Mouse (Mus musculus) cerebellum, adult 2 months (tissue): ENCODE measurements around the gene Zfhx3. TPM values are rescaled to one million over a fixed set of nuclear protein-coding genes. Genes with fewer than 3 reads are reported as not detected.

ENCODE experiments used
- DNase-seq, 2 experiments: peaks; one replicate each; pipeline ENCODE4 v3.0.0; 2021
- H3K27ac ChIP-seq: fragments of 200-500 bp; 2 replicates; pipeline ENCODE4 v1.5.1; 2012; ENCODE audit warnings: low read length, control low read depth, inconsistent platforms; ENCODE audit not compliant: insufficient read depth
- H3K27me3 ChIP-seq: fragments of 200-500 bp; 2 replicates; pipeline ENCODE4 v1.6.1; 2012; ENCODE audit warnings: inconsistent platforms, mild to moderate bottlenecking, low read length, moderate library complexity; ENCODE audit not compliant: control insufficient read depth, insufficient read depth
- H3K4me1 ChIP-seq: fragments of 200-500 bp; 2 replicates; pipeline ENCODE4 v1.6.1; 2011; ENCODE audit warnings: low read length; ENCODE audit not compliant: control insufficient read depth, insufficient read depth
- H3K4me3 ChIP-seq: fragments of 200-500 bp; replicated peaks from 2 replicates; pipeline ENCODE3; 2011; ENCODE audit warnings: mild to moderate bottlenecking, low read depth, low read length, control low read depth; ENCODE audit not compliant: insufficient read depth
- CTCF ChIP-seq: fragments of 200-500 bp; IDR thresholded peaks from 2 replicates; pipeline ENCODE4 v1.5.1; 2011; ENCODE audit warnings: low read depth, mild to moderate bottlenecking, control low read depth, low read length, moderate library complexity, borderline replicate concordance; ENCODE audit not compliant: insufficient read depth
- POLR2A ChIP-seq: fragments of 200-500 bp; IDR thresholded peaks from 2 replicates; pipeline ENCODE4 v1.6.1; 2011; ENCODE audit warnings: low read length, control low read depth, borderline replicate concordance; ENCODE audit not compliant: insufficient read depth
- WGBS: fragments of 180-500 bp; shearing (Covaris S2); methylation state at CpG from one replicate; pipeline ENCODE4 v1.1.7; 2018; 5-methylcytosine and 5-hydroxymethylcytosine counted together
- polyA plus RNA-seq: library from polyadenylated mRNA; depleted of rRNA; stranded (reverse); fragments of >200 nt; gene quantifications from 2 replicates; pipeline ENCODE4 v1.2.3, GENCODE M21; 2012

Gene Zfhx3
- polyA plus RNA-seq, 1 experiment = 3.3 TPM

DNA sequence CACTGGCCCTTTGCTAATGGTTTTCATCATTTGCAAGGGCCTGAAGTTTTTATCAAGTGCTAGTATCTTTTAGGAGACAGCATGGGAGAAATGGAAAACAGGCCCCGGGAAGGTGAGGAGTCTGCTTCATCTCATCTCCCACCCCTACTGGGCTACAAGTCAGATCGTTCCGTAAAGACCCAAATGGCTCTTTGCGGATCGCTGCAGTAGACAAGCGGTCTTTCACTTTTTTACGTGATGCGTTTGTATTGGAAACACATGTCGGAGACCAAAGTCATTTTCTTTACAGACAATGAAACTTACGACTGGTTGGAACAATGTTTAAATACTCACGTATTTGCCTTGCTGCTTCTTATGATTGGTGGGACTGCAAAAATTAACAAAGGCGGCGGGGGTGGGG is 32.0 kb downstream of the Zfhx3 start:
- no peak for TF ChIP-seq POLR2A
- WGBS = 83% methylated on average over 13 of the region's 13 CpGs
- H3K27ac ChIP-seq = no peak overlapping the region
- DNase-seq = no peak
- H3K4me3 ChIP-seq = no peak overlapping the region
- H3K27me3 ChIP-seq = no peaks in the 10 kb centered on the region
- H3K4me1 ChIP-seq = no peaks in the 10 kb centered on the region

GRCm38 (mm10) chr8:107978247-107978646 is 35.8 kb downstream of the Zfhx3 start:
- Histone ChIP-seq H3K27me3 (no peaks in the 10 kb centered on the region), H3K4me3 (no peak overlapping the region), H3K4me1 (no peaks in the 10 kb centered on the region), H3K27ac (no peak overlapping the region)
- no peak for TF ChIP-seq POLR2A
- no peak for TF ChIP-seq CTCF
- no peak for DNase-seq
- 97% methylated on average over 1 of the region's 1 CpGs for WGBS

DNA sequence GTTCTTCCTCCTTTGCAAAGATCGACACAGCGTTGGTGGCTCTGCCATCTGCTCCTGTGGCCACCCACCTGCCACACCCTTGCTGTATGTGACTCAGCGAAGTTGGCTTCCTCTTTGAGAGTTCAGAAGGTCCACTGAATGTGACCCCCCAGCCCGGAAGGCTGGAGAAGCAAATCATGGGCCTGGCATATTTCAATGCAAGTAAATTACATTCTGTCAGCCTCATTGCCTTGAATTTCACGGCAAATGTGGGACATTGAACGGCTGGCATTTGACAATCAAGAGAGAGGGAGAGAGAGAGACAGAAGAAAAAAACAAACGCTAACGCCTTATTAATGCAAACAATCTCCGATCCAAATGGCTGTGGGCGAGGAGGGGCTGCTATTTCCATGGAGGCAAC is 38.2 kb downstream of the Zfhx3 start:
- no peak for TF ChIP-seq POLR2A
- no peak for TF ChIP-seq CTCF
- H3K27ac ChIP-seq = no peak overlapping the region

DNA sequence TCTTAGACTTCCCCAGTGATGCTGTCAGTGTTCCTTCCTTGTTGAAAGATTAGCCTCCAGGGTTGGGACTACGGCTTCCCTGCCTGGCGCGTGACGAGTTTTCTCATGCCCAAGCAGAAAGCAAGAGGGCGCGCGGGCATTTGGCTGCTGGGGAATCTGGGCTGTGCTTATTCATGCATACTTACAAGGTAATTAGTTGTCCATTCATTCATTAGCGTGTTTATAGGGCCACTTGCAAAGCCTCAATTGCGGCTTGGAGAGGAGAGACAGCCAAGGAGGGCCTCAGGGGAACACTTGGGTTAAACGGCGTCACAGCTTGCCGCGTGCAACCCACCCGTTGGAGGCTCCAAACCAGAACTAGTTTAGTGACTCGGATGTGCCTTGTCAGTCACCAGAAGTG is 44.2 kb downstream of the Zfhx3 start:
- Histone ChIP-seq H3K27ac (no peak overlapping the region), H3K4me3 (no peak overlapping the region), H3K4me1 (no peaks in the 10 kb centered on the region), H3K27me3 (no peaks in the 10 kb centered on the region; the same call in 1 of the 2 replicates)
- WGBS = 6% methylated on average over 15 of the region's 15 CpGs
- peak; percentile 22 to 23 for DNase-seq
- TF ChIP-seq POLR2A (no peak), CTCF (no peak)

More for the DNA sequence above, 38.2 kb downstream of the Zfhx3 start:
- DNase-seq = peak; percentile 29 to 41
- WGBS = 9% methylated on average over 10 of the region's 10 CpGs
- no peaks in the 10 kb centered on the region for H3K4me1 ChIP-seq
- no peaks in the 10 kb centered on the region for H3K27me3 ChIP-seq
- H3K4me3 ChIP-seq = no peak overlapping the region

DNA sequence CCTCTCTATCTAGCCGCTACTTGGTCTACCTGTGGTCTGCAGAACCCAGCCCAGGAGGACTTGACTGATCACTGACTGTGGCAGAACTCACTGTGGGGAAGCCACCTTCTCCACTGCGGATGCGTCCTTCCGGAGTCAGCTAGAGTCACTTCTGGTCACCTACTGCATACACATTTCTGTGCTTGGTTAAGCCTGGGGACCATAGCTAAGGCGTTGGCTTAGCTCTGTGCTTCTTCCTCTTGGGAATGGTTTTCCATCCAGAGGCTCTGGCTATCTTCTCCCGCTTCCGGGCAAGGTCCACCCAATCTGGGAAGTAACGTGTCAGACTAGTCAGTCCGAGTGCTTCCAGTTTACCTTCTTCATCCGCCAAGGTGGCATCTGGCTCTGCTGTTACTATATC is 56.4 kb downstream of the Zfhx3 start:
- Histone ChIP-seq H3K27ac (no peak overlapping the region), H3K4me3 (no peak overlapping the region), H3K27me3 (no peaks in the 10 kb centered on the region), H3K4me1 (no peaks in the 10 kb centered on the region)
- 94% methylated on average over 10 of the region's 10 CpGs for WGBS
- no peak for DNase-seq
- TF ChIP-seq CTCF (no peak), POLR2A (no peak)

DNA sequence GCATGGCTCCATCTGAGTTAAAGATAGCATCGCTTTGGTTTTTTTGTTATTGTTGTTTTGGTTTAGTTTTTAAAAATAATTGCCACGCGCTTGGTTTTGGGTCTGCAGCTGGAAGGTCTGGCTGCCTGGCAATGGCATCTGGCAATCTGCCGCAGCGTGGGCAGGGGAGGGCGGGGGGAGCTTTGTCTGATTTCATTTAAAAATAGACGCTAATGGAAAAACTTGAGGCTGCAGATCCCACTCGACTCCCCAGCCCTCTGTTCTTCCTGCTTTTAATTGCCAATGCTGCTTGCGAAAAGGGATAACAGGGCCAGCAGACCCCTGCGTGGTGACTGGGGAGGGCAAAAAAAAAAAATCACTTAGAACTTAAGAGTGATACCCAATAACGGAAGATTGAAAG is 69.1 kb downstream of the Zfhx3 start:
- WGBS = 26% methylated on average over 11 of the region's 11 CpGs
- no peaks in the 10 kb centered on the region; the same call in 1 of the 2 replicates for H3K4me1 ChIP-seq
- H3K27me3 ChIP-seq = no peaks in the 10 kb centered on the region
- H3K4me3 ChIP-seq = no peak overlapping the region
- TF ChIP-seq POLR2A (no peak), CTCF (no peak)
- H3K27ac ChIP-seq = no peak overlapping the region
- DNase-seq = no peak

DNA sequence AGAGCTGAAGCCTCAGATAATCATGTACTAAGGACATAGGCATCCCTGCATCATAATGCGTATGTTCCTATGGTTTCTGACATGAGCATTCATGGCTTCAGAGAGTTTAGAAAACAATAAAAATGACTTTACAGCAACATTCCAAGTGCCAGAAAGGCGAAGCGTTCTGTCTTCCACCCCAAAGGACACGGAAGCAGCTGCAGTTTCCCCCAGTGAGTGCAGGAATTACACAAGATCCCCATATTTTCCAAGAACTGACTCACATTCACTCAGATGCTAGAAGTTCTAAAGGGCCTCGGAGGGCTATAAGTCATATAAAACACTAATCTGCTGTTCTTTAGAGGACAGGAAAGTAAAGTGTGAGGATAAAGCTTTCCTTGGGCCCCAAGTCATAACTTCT is 75.3 kb downstream of the Zfhx3 start:
- no peak for DNase-seq
- H3K4me3 ChIP-seq = no peak overlapping the region
- no peak overlapping the region for H3K27ac ChIP-seq
- no peaks in the 10 kb centered on the region for H3K4me1 ChIP-seq
- TF ChIP-seq CTCF (no peak), POLR2A (no peak)
- no peaks in the 10 kb centered on the region for H3K27me3 ChIP-seq
- 80% methylated on average over 5 of the region's 5 CpGs for WGBS

- H3K4me3 ChIP-seq = no peak overlapping the region
- DNase-seq = no peak
- TF ChIP-seq CTCF (no peak), POLR2A (no peak)
- H3K27ac ChIP-seq = no peak overlapping the region
- H3K4me1 ChIP-seq = no peaks in the 10 kb centered on the region; the same call in 1 of the 2 replicates
- 69% methylated on average over 3 of the region's 3 CpGs for WGBS
- no peaks in the 10 kb centered on the region for H3K27me3 ChIP-seq
Measured at GRCm38 (mm10) chr8:108019651-108020050, 77.2 kb downstream of the Zfhx3 start.
